33 mouse cellular contexts compared by ENCODE assay signal in genomic region chr7:121857177-121857884, GRCm38 (mm10). TPM values are rescaled to one million over a fixed set of nuclear protein-coding genes. Genes with fewer than 3 reads are reported as not detected.
DNase-seq lines count a peak whose midpoint lies in the region; ATAC-seq and TF ChIP-seq lines count a peak whose summit lies in the region.
"Had no signal": no experiment of that assay in that cellular context is flagged by ENCODE, and none has a peak within 500 bp of the region (broad histone marks: within the 10 kb centered on the region; RNA-seq: fewer than 3 reads in every experiment).

No protein-coding gene starts in this region.

- no peak overlapping the region for H3K4me2 ChIP-seq in hindbrain, postnatal 0 days (ENCODE audit: low read depth, low read length)
- no peak overlapping the region for H3K4me2 ChIP-seq in hindbrain, embryonic 12.5 days (replicated peaks)
- H3K4me2 ChIP-seq in stomach, postnatal 0 days (replicated peaks; ENCODE audit: low read depth): no peak overlapping the region
- H3K4me2 ChIP-seq: heart, embryonic 11.5 days; hindbrain, embryonic 13.5 days; limb, embryonic 12.5 days; liver, embryonic 11.5 days; lung, embryonic 15.5 days; neural tube, embryonic 13.5 days had no signal

- H3K4me1 ChIP-seq in hindbrain, postnatal 0 days (ENCODE audit: insufficient read depth, low read length): no peaks in the 10 kb centered on the region
- H3K4me1 ChIP-seq in hindbrain, embryonic 12.5 days: no peaks in the 10 kb centered on the region
- H3K4me1 ChIP-seq in lung, adult 2 months (ENCODE audit: control insufficient read depth, insufficient read depth, low read length): no peaks in the 10 kb centered on the region
- no peaks in the 10 kb centered on the region for H3K4me1 ChIP-seq in stomach, postnatal 0 days (replicated peaks; ENCODE audit: control insufficient read depth, insufficient read depth)
- H3K4me1 ChIP-seq: forebrain, embryonic 10.5 days; hindbrain, embryonic 13.5 days; limb, embryonic 12.5 days; megakaryocyte, embryonic 14.5 days; neural tube, embryonic 13.5 days had no signal

- H3K9ac ChIP-seq in hindbrain, postnatal 0 days (replicated peaks; ENCODE audit: low read length): no peak overlapping the region
- no peak overlapping the region for H3K9ac ChIP-seq in hindbrain, embryonic 12.5 days
- H3K9ac ChIP-seq in stomach, postnatal 0 days (ENCODE audit: low read length): no peak overlapping the region
- H3K9ac ChIP-seq: forebrain, postnatal 0 days; hindbrain, embryonic 13.5 days; limb, embryonic 12.5 days; lung, embryonic 15.5 days; neural tube, embryonic 13.5 days had no signal

- no peak for ATAC-seq in hindbrain, postnatal 0 days
- no peak for ATAC-seq in hindbrain, embryonic 12.5 days (ENCODE audit: low FRiP score)
- ATAC-seq in stomach, postnatal 0 days (ENCODE audit: low FRiP score, low TSS enrichment): peak; percentile 42; the same call in 1 of the 2 replicates
- ATAC-seq in megakaryocyte, adult 5-6 weeks (ENCODE audit: poor library complexity, severe bottlenecking): no peak
- ATAC-seq: forebrain, postnatal 0 days; Patski had no signal

- no peaks in the 10 kb centered on the region for H3K9me3 ChIP-seq in hindbrain, postnatal 0 days (ENCODE audit: low read length)
- H3K9me3 ChIP-seq in hindbrain, embryonic 12.5 days (replicated peaks): no peaks in the 10 kb centered on the region
- H3K9me3 ChIP-seq in stomach, postnatal 0 days (ENCODE audit: control insufficient read depth, low read length): no peaks in the 10 kb centered on the region
- H3K9me3 ChIP-seq: forebrain, embryonic 10.5 days; hindbrain, embryonic 13.5 days; limb, embryonic 12.5 days; lung, embryonic 15.5 days; megakaryocyte, embryonic 14.5 days; neural tube, embryonic 13.5 days had no signal

- no peak overlapping the region for H3K27ac ChIP-seq in hindbrain, postnatal 0 days
- no peak overlapping the region for H3K27ac ChIP-seq in hindbrain, embryonic 12.5 days
- H3K27ac ChIP-seq in stomach, postnatal 0 days (replicated peaks): no peak overlapping the region
- H3K27ac ChIP-seq: forebrain, embryonic 10.5 days; hindbrain, embryonic 13.5 days; kidney, postnatal 0 days; limb, embryonic 12.5 days; lung, embryonic 15.5 days; neural tube, embryonic 13.5 days had no signal

- no peaks in the 10 kb centered on the region for H3K36me3 ChIP-seq in hindbrain, postnatal 0 days (ENCODE audit: insufficient read depth, low read length)
- H3K36me3 ChIP-seq in hindbrain, embryonic 12.5 days: no peaks in the 10 kb centered on the region
- no peaks in the 10 kb centered on the region for H3K36me3 ChIP-seq in stomach, postnatal 0 days (ENCODE audit: control insufficient read depth, insufficient read depth, low read length)
- H3K36me3 ChIP-seq: forebrain, embryonic 10.5 days; hindbrain, embryonic 13.5 days; limb, embryonic 12.5 days; lung, embryonic 15.5 days; neural tube, embryonic 13.5 days had no signal

- WGBS in hindbrain, postnatal 0 days: 78% methylated on average over 11 of the region's 11 CpGs
- WGBS in hindbrain, embryonic 12.5 days: 91% methylated on average over 11 of the region's 11 CpGs
- WGBS in lung, adult 2 months: 68% methylated on average over 11 of the region's 11 CpGs
- WGBS in stomach, postnatal 0 days: 67% methylated on average over 11 of the region's 11 CpGs

- no peak for TF ChIP-seq CTCF in hindbrain, postnatal 0 days (IDR thresholded peaks at IDR 0.05; ENCODE audit: low read depth)
- TF ChIP-seq CTCF in lung, adult 2 months (IDR thresholded peaks at IDR 0.05; ENCODE audit: insufficient read depth, low read length): 0 out of 2 replicates have a peak, but pooled peaks have one; percentile 19
- TF ChIP-seq CTCF in stomach, postnatal 0 days (IDR thresholded peaks at IDR 0.05; ENCODE audit: low read depth): peak; percentile 23; the same call in 1 of the 2 replicates

- H3K4me3 ChIP-seq in hindbrain, postnatal 0 days (ENCODE audit: low read length): no peak overlapping the region
- no peak overlapping the region for H3K4me3 ChIP-seq in hindbrain, embryonic 12.5 days
- no peak overlapping the region for H3K4me3 ChIP-seq in lung, adult 2 months (replicated peaks; ENCODE audit: extremely low read depth, low read depth, low read length)
- H3K4me3 ChIP-seq in stomach, postnatal 0 days (ENCODE audit: low read depth, low read length): no peak overlapping the region
- H3K4me3 ChIP-seq: forebrain, embryonic 10.5 days; hindbrain, embryonic 13.5 days; limb, embryonic 12.5 days; lung, embryonic 15.5 days; megakaryocyte, embryonic 14.5 days; neural tube, embryonic 13.5 days had no signal

- TF ChIP-seq POLR2A in lung, adult 2 months (IDR thresholded peaks at IDR 0.05; ENCODE audit: borderline replicate concordance, extremely low read depth, low read depth, low read length): no peak

- TF ChIP-seq EP300 in stomach, postnatal 0 days (optimal IDR thresholded peaks at IDR 0.05): no peak

- no peaks in the 10 kb centered on the region for H3K27me3 ChIP-seq in hindbrain, postnatal 0 days (ENCODE audit: insufficient read depth, low read length)
- 0 out of 2 replicates have a peak, but pooled peaks cover 2% of the 10 kb centered on the region for H3K27me3 ChIP-seq in hindbrain, embryonic 12.5 days
- no peaks in the 10 kb centered on the region for H3K27me3 ChIP-seq in stomach, postnatal 0 days (ENCODE audit: control insufficient read depth, insufficient read depth, low read length)
- H3K27me3 ChIP-seq: hindbrain, embryonic 13.5 days; lung, embryonic 15.5 days; neural tube, embryonic 13.5 days; Patski had no signal

- peak; percentile 10 for DNase-seq in hindbrain, postnatal 0 days (ENCODE audit: low spot score)
- DNase-seq in lung, adult 2 months: no peak
- no peak for DNase-seq in lung, postnatal 14 days
- peak; percentile 51 for DNase-seq in MN1 (ENCODE audit: low spot score)
- no peak for DNase-seq in stomach, postnatal 0 days (ENCODE audit: low spot score)
- DNase-seq in spleen, postnatal 14 days (ENCODE audit: low spot score in 2 of 2): no peak
- DNase-seq: cerebellum, adult 11-12 months; cerebellum, postnatal 10 days; forebrain, postnatal 0 days; gastrocnemius, postnatal 14 days; heart, adult 11 months; kidney, adult 11 months; layer of hippocampus, postnatal 36 days; retina, postnatal 1 day; right cerebral cortex, postnatal 25 days; spleen, adult 18-20 months; thymus, adult 2 months; thymus, postnatal 4 days had no signal

RNA-seq across cellular contexts. Expression of gene Scnn1b, which starts 7.5 kb away (rescaled TPM):
- total RNA-seq in hindbrain, postnatal 0 days (2014; rRNA removed): 0.07 and 0.16 TPM in 2 replicates
- 0.25 and 0.29 TPM in 2 replicates for polyA plus RNA-seq in hindbrain, postnatal 0 days (2015; fragmentation: Nextera tagmentation; extraction: Ambion mirVana)
- 0.14 and 0.21 TPM in 2 replicates for polyA plus RNA-seq in hindbrain, embryonic 12.5 days (2016; fragmentation: Nextera tagmentation; extraction: Ambion mirVana)
- polyA plus RNA-seq in lung, adult 2 months (2012; rRNA removed): 135 and 179 TPM in 2 replicates
- 10.1 and 10.8 TPM in 2 replicates for polyA plus RNA-seq in stomach, postnatal 0 days (2015; fragmentation: Nextera tagmentation; extraction: Ambion mirVana)
- not detected in 2 replicates for total RNA-seq in megakaryocyte, adult 5-6 weeks (2015)
- not detected in 2 replicates for total RNA-seq in megakaryocyte, adult 5-6 weeks (2017)
- total RNA-seq: heart, postnatal 10 days; left cerebral cortex, postnatal 14 days had no signal
- polyA plus RNA-seq: forebrain, embryonic 10.5 days; heart, embryonic 11.5 days; hindbrain, embryonic 13.5 days; large intestine, adult 2 months; limb, embryonic 12.5 days; neural tube, embryonic 13.5 days had no signal

Comparison
In these comparisons a context has a peak if more than half of its experiments do, and no peak if none do; other contexts are left out.
1. DNase-seq: peak in hindbrain, postnatal 0 days (single experiment) and MN1 (single experiment); none in lung, adult 2 months (single experiment), lung, postnatal 14 days (single experiment), stomach, postnatal 0 days (single experiment) and spleen, postnatal 14 days (0 of 2).
2. RNA of gene Scnn1b, which starts 7.5 kb away (polyA plus RNA-seq): 135 to 179 TPM in lung, adult 2 months; 10.1 to 10.8 TPM in stomach, postnatal 0 days, 0.25 to 0.29 TPM in hindbrain, postnatal 0 days and 0.14 to 0.21 TPM in hindbrain, embryonic 12.5 days; every median in the first group is over 10 times any median in the second.